Mouse (Mus musculus) brain, embryonic 18.5 days (tissue): ENCODE data around the gene Olfr1000.
"Not testable (repeated sequence)": the region's sequence is repeated elsewhere in the genome, so short reads cannot be mapped to it uniquely, and the experiment has no call there.

Experiments
- DNase-seq: peaks from one replicate; pipeline ENCODE4 v3.0.0-alpha.2; 2012; ENCODE audit warnings: low read depth, low spot score

The Olfr1000 gene

GRCm38 (mm10) chr2:85611803-85612202 is at the start of gene Olfr1000:
Gene Olfr1000, minus strand, starts transcription at chr2:85611903.
- DNase-seq: no peak

- DNase-seq: no peak
These were observed 38.9 kb upstream of the Olfr1000 start, which contains the start of gene Olfr1002 for GRCm38 (mm10) chr2:85650604-85651003. Gene Olfr1002, minus strand, starts transcription at chr2:85650704.

- DNase-seq: not testable (repeated sequence)
These were observed 23.1 kb downstream of the Olfr1000 start, which contains the start of gene Olfr998 for GRCm38 (mm10) chr2:85588648-85589047. Gene Olfr998, plus strand, starts transcription at chr2:85588948.

- no peak for DNase-seq
These were observed 32.8 kb downstream of the Olfr1000 start, which contains the start of gene Olfr996 for GRCm38 (mm10) chr2:85578915-85579314. Gene Olfr996, plus strand, starts transcription at chr2:85579215.

GRCm38 (mm10) chr2:85561187-85561586 is 50.5 kb downstream of the Olfr1000 start:
- DNase-seq: peak; percentile 47

- DNase-seq: no peak
These were observed 51.5 kb downstream of the Olfr1000 start for GRCm38 (mm10) chr2:85560226-85560625.
